In genomic region chr13:73425839-73426490, GRCm38 (mm10) we compare ENCODE assay signal across 8 mouse cellular contexts. TPM values are rescaled to one million over a fixed set of nuclear protein-coding genes. Genes with fewer than 3 reads are reported as not detected.
DNase-seq lines count a peak whose midpoint lies in the region; ATAC-seq and TF ChIP-seq lines count a peak whose summit lies in the region.

No protein-coding gene starts in this region.

- H3K4me3 ChIP-seq in ES-Bruce4 (ENCODE audit: low read depth, low read length) = no peak overlapping the region
- H3K4me3 ChIP-seq in bone marrow macrophage, adult 2 months (ENCODE audit: insufficient read depth, low read length) = no peak overlapping the region
- H3K4me3 ChIP-seq in heart, embryonic 14.5 days (ENCODE audit: control insufficient read depth in 1 of 2, insufficient read depth in 1 of 2, low read depth in 1 of 2, low read length in 2 of 2) = no peak overlapping the region
- no peak overlapping the region for H3K4me3 ChIP-seq in neural tube, embryonic 14.5 days (ENCODE audit: low read depth, low read length)
- no peak overlapping the region for H3K4me3 ChIP-seq in thymus, adult 2 months (ENCODE audit: control insufficient read depth, insufficient read depth, low read length)

- WGBS in heart, embryonic 14.5 days = 11% methylated on average over 11 of the region's 11 CpGs
- 6% methylated on average over 11 of the region's 11 CpGs for WGBS in neural tube, embryonic 14.5 days
- WGBS in thymus, adult 2 months = 22% methylated on average over 11 of the region's 11 CpGs

- H3K9me3 ChIP-seq in ES-Bruce4 (replicated peaks; ENCODE audit: control insufficient read depth, insufficient read depth, low read length, poor library complexity, severe bottlenecking) = no peaks in the 10 kb centered on the region
- no peaks in the 10 kb centered on the region for H3K9me3 ChIP-seq in heart, embryonic 14.5 days (ENCODE audit: control insufficient read depth, low read length)
- no peaks in the 10 kb centered on the region for H3K9me3 ChIP-seq in neural tube, embryonic 14.5 days (ENCODE audit: control insufficient read depth, low read length)

- no peak overlapping the region for H3K9ac ChIP-seq in ES-Bruce4 (ENCODE audit: low read depth, poor library complexity, severe bottlenecking)
- no peak overlapping the region for H3K9ac ChIP-seq in heart, embryonic 14.5 days (ENCODE audit: low read length)
- no peak overlapping the region for H3K9ac ChIP-seq in neural tube, embryonic 14.5 days (replicated peaks; ENCODE audit: low read depth, low read length)

- DNase-seq in layer of hippocampus, adult 18-20 months (ENCODE audit: low spot score in 2 of 2) = peak; percentile 39 to 80
- DNase-seq in lung, adult 18-20 months = peak; percentile 64 to 74
- DNase-seq in thymus, adult 2 months = peak; percentile 59

- no peaks in the 10 kb centered on the region for H3K27me3 ChIP-seq in ES-Bruce4 (ENCODE audit: control insufficient read depth, insufficient read depth, low read length, poor library complexity, severe bottlenecking)
- peaks cover 7% of the 10 kb centered on the region; the same call in 1 of the 2 replicates for H3K27me3 ChIP-seq in heart, embryonic 14.5 days (ENCODE audit: control insufficient read depth, insufficient read depth, low read length)
- H3K27me3 ChIP-seq in neural tube, embryonic 14.5 days (ENCODE audit: control insufficient read depth, insufficient read depth, low read length) = no peaks in the 10 kb centered on the region
- no peaks in the 10 kb centered on the region for H3K27me3 ChIP-seq in thymus, adult 2 months (ENCODE audit: control insufficient read depth, insufficient read depth, low read length)

- TF ChIP-seq EP300 in ES-Bruce4 (IDR thresholded peaks at IDR 0.05; ENCODE audit: insufficient read depth, low read depth, low read length) = no peak

- peak overlapping the region; percentile 26; the same call in 1 of the 2 replicates for H3K4me2 ChIP-seq in heart, embryonic 14.5 days (ENCODE audit: low read length)
- H3K4me2 ChIP-seq in neural tube, embryonic 14.5 days (ENCODE audit: low read depth, low read length) = peak overlapping the region; percentile 36; the same call in 1 of the 2 replicates

- H3K27ac ChIP-seq in ES-Bruce4 (ENCODE audit: insufficient read depth, low read length) = no peak overlapping the region
- H3K27ac ChIP-seq in bone marrow macrophage, adult 2 months (ENCODE audit: insufficient read depth, low read depth, low read length) = no peak overlapping the region
- no peak overlapping the region for H3K27ac ChIP-seq in heart, embryonic 14.5 days (replicated peaks in 1 of 2; ENCODE audit: control insufficient read depth in 1 of 2, insufficient read depth in 1 of 2, low read depth in 2 of 2, low read length in 2 of 2)
- H3K27ac ChIP-seq in neural tube, embryonic 14.5 days (ENCODE audit: low read depth, low read length) = no peak overlapping the region
- H3K27ac ChIP-seq in thymus, adult 2 months (ENCODE audit: control insufficient read depth, insufficient read depth, low read length) = no peak overlapping the region

- no peak for TF ChIP-seq POLR2A in ES-Bruce4 (IDR thresholded peaks at IDR 0.05; ENCODE audit: insufficient read depth, low read length)
- no peak for TF ChIP-seq POLR2A in bone marrow macrophage, adult 2 months (IDR thresholded peaks at IDR 0.05; ENCODE audit: borderline replicate concordance, low read depth, low read length)
- TF ChIP-seq POLR2A in thymus, adult 2 months (IDR thresholded peaks at IDR 0.05; ENCODE audit: control insufficient read depth, extremely low read depth, insufficient read depth, low read length, poor library complexity) = no peak

- no peaks in the 10 kb centered on the region for H3K4me1 ChIP-seq in ES-Bruce4 (ENCODE audit: control insufficient read depth, insufficient read depth, low read length)
- no peaks in the 10 kb centered on the region for H3K4me1 ChIP-seq in bone marrow macrophage, adult 2 months (ENCODE audit: control insufficient read depth, insufficient read depth, low read length)
- H3K4me1 ChIP-seq in heart, embryonic 14.5 days (ENCODE audit: control insufficient read depth in 2 of 2, insufficient read depth in 2 of 2, low read length in 2 of 2) = no peaks in the 10 kb centered on the region
- H3K4me1 ChIP-seq in neural tube, embryonic 14.5 days (ENCODE audit: control insufficient read depth, insufficient read depth, low read length) = no peaks in the 10 kb centered on the region
- no peaks in the 10 kb centered on the region for H3K4me1 ChIP-seq in thymus, adult 2 months (replicated peaks; ENCODE audit: control insufficient read depth, insufficient read depth, low read length)

- peak; percentile 98 for TF ChIP-seq CTCF in ES-Bruce4 (IDR thresholded peaks at IDR 0.05; ENCODE audit: low read depth, low read length)
- TF ChIP-seq CTCF in bone marrow macrophage, adult 2 months (IDR thresholded peaks at IDR 0.05; ENCODE audit: low read depth, low read length) = peak; percentile 93
- peak; percentile 88 for TF ChIP-seq CTCF in thymus, adult 2 months (IDR thresholded peaks at IDR 0.05; ENCODE audit: borderline replicate concordance, control insufficient read depth, extremely low read depth, insufficient read depth, low read length, poor library complexity)

- no peaks in the 10 kb centered on the region for H3K36me3 ChIP-seq in ES-Bruce4 (ENCODE audit: control insufficient read depth, insufficient read depth, low read length, poor library complexity, severe bottlenecking)
- no peaks in the 10 kb centered on the region for H3K36me3 ChIP-seq in heart, embryonic 14.5 days (ENCODE audit: control insufficient read depth, insufficient read depth, low read length)
- H3K36me3 ChIP-seq in neural tube, embryonic 14.5 days (ENCODE audit: control insufficient read depth, insufficient read depth, low read length) = no peaks in the 10 kb centered on the region
- H3K36me3 ChIP-seq in thymus, adult 2 months (ENCODE audit: control insufficient read depth, insufficient read depth, low read length) = no peaks in the 10 kb centered on the region

- ATAC-seq in erythroblast, adult 5-6 weeks (replicated peaks; ENCODE audit: low FRiP score, poor library complexity, severe bottlenecking) = peak; percentile 90
- no peak for ATAC-seq in heart, embryonic 14.5 days (ENCODE audit: insufficient number of reproducible peaks, insufficient read depth, low FRiP score, low read depth)
- peak; percentile 70 for ATAC-seq in neural tube, embryonic 14.5 days (ENCODE audit: low read depth)

RNA-seq across cellular contexts. Expression of gene Lpcat1, which starts 41.0 kb away (rescaled TPM):
- polyA plus RNA-seq in ES-Bruce4 (2011; ENCODE audit: insufficient read depth, insufficient read length, low read depth, missing spikeins) = 44.8 and 52.2 TPM in 2 replicates
- 39.5 and 45.3 TPM in 2 replicates for polyA plus RNA-seq in bone marrow macrophage, adult 2 months (2012; ENCODE audit: insufficient read depth, insufficient read length, missing spikeins)
- total RNA-seq in erythroblast, adult 5-6 weeks (2015; ENCODE audit: low replicate concordance) = 72.5 and 89.3 TPM in 2 replicates
- 176 and 246 TPM in 2 replicates for total RNA-seq in erythroblast, adult 5-6 weeks (2017; ENCODE audit: low replicate concordance)
- polyA plus RNA-seq in heart, embryonic 14.5 days (2014; fragmentation: Nextera tagmentation; extraction: Ambion mirVana) = 15.4 and 19.1 TPM in 2 replicates
- 10 to 100 TPM; 35.0 to 37.7 TPM for total RNA-seq in layer of hippocampus, adult 18-20 months (2021)
- 74.9 and 80.1 TPM in 2 replicates for polyA plus RNA-seq in neural tube, embryonic 14.5 days (2014; fragmentation: Nextera tagmentation; extraction: Ambion mirVana)
- polyA plus RNA-seq in thymus, adult 2 months (2012; rRNA removed) = 38.9 and 40.9 TPM in 2 replicates
